Mouse (Mus musculus) hindbrain, embryonic 12.5 days (tissue): Measurements from ENCODE around the gene Ephx4. TPM values are rescaled to one million over a fixed set of nuclear protein-coding genes. Genes with fewer than 3 reads are reported as not detected.

Source experiments
- ATAC-seq: fragments of 200-750 bp; cut with Nextera tagmentation; 2 replicates; pipeline ENCODE4 v1.8.0; 2017; ENCODE audit warnings: moderate TSS enrichment; ENCODE audit not compliant: low FRiP score
- H3K27ac ChIP-seq: fragments of 300-500 bp; sonication (generic); 2 replicates; pipeline ENCODE4 v1.5.1; 2016; ENCODE audit warnings: mild to moderate bottlenecking
- H3K27me3 ChIP-seq: fragments of 300-500 bp; sonication (generic); 2 replicates; pipeline ENCODE4 v1.6.1; 2016; ENCODE audit warnings: mild to moderate bottlenecking
- H3K36me3 ChIP-seq: fragments of 300-500 bp; sonication (generic); 2 replicates; pipeline ENCODE4 v1.6.1; 2016; ENCODE audit warnings: mild to moderate bottlenecking
- H3K4me1 ChIP-seq: fragments of 300-500 bp; sonication (generic); 2 replicates; pipeline ENCODE4 v1.6.1; 2016
- H3K4me2 ChIP-seq: fragments of 300-500 bp; sonication (generic); replicated peaks from 2 replicates; pipeline ENCODE4 v1.6.1; 2016; ENCODE audit warnings: mild to moderate bottlenecking
- H3K4me3 ChIP-seq: fragments of 300-500 bp; sonication (generic); 2 replicates; pipeline ENCODE4 v1.5.1; 2016; ENCODE audit warnings: mild to moderate bottlenecking
- H3K9ac ChIP-seq: fragments of 300-500 bp; sonication (generic); 2 replicates; pipeline ENCODE4 v1.6.1; 2016; ENCODE audit warnings: mild to moderate bottlenecking, moderate library complexity
- H3K9me3 ChIP-seq: fragments of 300-500 bp; sonication (generic); replicated peaks from 2 replicates; pipeline ENCODE4 v1.6.1; 2016; ENCODE audit warnings: mild to moderate bottlenecking
- WGBS: fragments of 180-500 bp; shearing (Covaris S2); methylation state at CpG from one replicate; pipeline ENCODE4 v1.1.7; 2016; 5-methylcytosine and 5-hydroxymethylcytosine counted together
- polyA plus RNA-seq: library from polyadenylated mRNA; unstranded; fragments of >200 nt; fragmentation: Nextera tagmentation; extraction: Ambion mirVana; gene quantifications from 2 replicates; pipeline ENCODE4 v1.2.1, GENCODE M21; 2016

Ephx4 gene
- polyA plus RNA-seq, 1 experiment from 2014 or later, result 1.2 TPM

- 83% methylated on average over 6 of the region's 6 CpGs for WGBS
- Histone ChIP-seq H3K4me1 (peaks cover 5% of the 10 kb centered on the region), H3K9ac (no peak overlapping the region), H3K9me3 (no peaks in the 10 kb centered on the region), H3K4me2 (peak overlapping the region; percentile 65; the same call in 1 of the 2 replicates), H3K4me3 (no peak overlapping the region), H3K27ac (no peak overlapping the region), H3K27me3 (no peaks in the 10 kb centered on the region), H3K36me3 (no peaks in the 10 kb centered on the region)
- no peak for ATAC-seq
Measured at GRCm38 (mm10) chr5:107436587-107437209, 34.2 kb downstream of the Ephx4 start.

- H3K4me3 ChIP-seq, result peak within 1 kb of the TSS; percentile 83
- H3K9me3 ChIP-seq, result no peaks in the 10 kb centered on the region
- WGBS, result under 1% methylated on average over 51 of the region's 51 CpGs
- peak within 1 kb of the TSS; percentile 92 for H3K9ac ChIP-seq
- peak; percentile 97 for ATAC-seq
- H3K4me1 ChIP-seq, result peaks cover 5% of the 10 kb centered on the region
- peak within 1 kb of the TSS; percentile 65 for H3K4me2 ChIP-seq
- H3K27me3 ChIP-seq, result no peaks in the 10 kb centered on the region
- H3K27ac ChIP-seq, result peak within 1 kb of the TSS; percentile 89
- H3K36me3 ChIP-seq, result no peaks in the 10 kb centered on the region
Measured at GRCm38 (mm10) chr5:107437464-107438281, 35.1 kb downstream of the Ephx4 start, which contains the start of gene Btbd8. Gene Btbd8, plus strand, starts transcription at chr5:107437997.

GRCm38 (mm10) chr5:107438353-107438752, 35.8 kb downstream of the Ephx4 start:
- H3K4me3 ChIP-seq, result peak overlapping the region; percentile 83
- 26% methylated on average over 7 of the region's 7 CpGs for WGBS
- H3K36me3 ChIP-seq, result no peaks in the 10 kb centered on the region
- peaks cover 5% of the 10 kb centered on the region for H3K4me1 ChIP-seq
- peak overlapping the region; percentile 65 for H3K4me2 ChIP-seq
- peak; percentile 14; the same call in 1 of the 2 replicates for ATAC-seq
- H3K27me3 ChIP-seq, result no peaks in the 10 kb centered on the region
- peak overlapping the region; percentile 92 for H3K9ac ChIP-seq
- H3K9me3 ChIP-seq, result no peaks in the 10 kb centered on the region
- peak overlapping the region; percentile 89 for H3K27ac ChIP-seq

- peaks cover 5% of the 10 kb centered on the region for H3K4me1 ChIP-seq
- WGBS, result 87% methylated on average over 5 of the region's 5 CpGs
- no peak for ATAC-seq
Measured at GRCm38 (mm10) chr5:107441881-107442280, 39.3 kb downstream of the Ephx4 start.

GRCm38 (mm10) chr5:107444251-107444650, 41.7 kb downstream of the Ephx4 start:
- H3K36me3 ChIP-seq, result no peaks in the 10 kb centered on the region
- no peaks in the 10 kb centered on the region for H3K9me3 ChIP-seq
- ATAC-seq, result no peak
- no peak overlapping the region for H3K27ac ChIP-seq
- H3K9ac ChIP-seq, result no peak overlapping the region
- no peaks in the 10 kb centered on the region for H3K27me3 ChIP-seq
- no peak overlapping the region for H3K4me3 ChIP-seq
- 81% methylated on average over 4 of the region's 4 CpGs for WGBS
- no peak overlapping the region for H3K4me2 ChIP-seq
- no peaks in the 10 kb centered on the region for H3K4me1 ChIP-seq

More at GRCm38 (mm10) chr5:107441881-107442280, 39.3 kb downstream of the Ephx4 start:
- Histone ChIP-seq H3K27ac (no peak overlapping the region), H3K9ac (no peak overlapping the region), H3K4me2 (no peak overlapping the region), H3K4me3 (no peak overlapping the region), H3K27me3 (no peaks in the 10 kb centered on the region), H3K36me3 (no peaks in the 10 kb centered on the region), H3K9me3 (no peaks in the 10 kb centered on the region)

GRCm38 (mm10) chr5:107447977-107448376, 45.4 kb downstream of the Ephx4 start:
- Histone ChIP-seq H3K4me3 (no peak overlapping the region), H3K9ac (no peak overlapping the region), H3K9me3 (no peaks in the 10 kb centered on the region), H3K4me2 (no peak overlapping the region), H3K4me1 (no peaks in the 10 kb centered on the region), H3K27ac (no peak overlapping the region), H3K36me3 (no peaks in the 10 kb centered on the region), H3K27me3 (no peaks in the 10 kb centered on the region)
- WGBS, result 91% methylated on average over 4 of the region's 4 CpGs
- no peak for ATAC-seq

GRCm38 (mm10) chr5:107448784-107449183, 46.2 kb downstream of the Ephx4 start:
- WGBS, result 89% methylated on average over 4 of the region's 4 CpGs
- Histone ChIP-seq H3K27me3 (no peaks in the 10 kb centered on the region), H3K4me1 (no peaks in the 10 kb centered on the region), H3K4me3 (no peak overlapping the region), H3K27ac (no peak overlapping the region), H3K9ac (no peak overlapping the region), H3K4me2 (no peak overlapping the region), H3K9me3 (no peaks in the 10 kb centered on the region), H3K36me3 (no peaks in the 10 kb centered on the region)
- ATAC-seq, result no peak

- no peak overlapping the region for H3K4me2 ChIP-seq
- H3K4me3 ChIP-seq, result no peak overlapping the region
- H3K4me1 ChIP-seq, result no peaks in the 10 kb centered on the region
- no peaks in the 10 kb centered on the region for H3K27me3 ChIP-seq
- 93% methylated on average over 5 of the region's 5 CpGs for WGBS
- no peaks in the 10 kb centered on the region for H3K9me3 ChIP-seq
- H3K9ac ChIP-seq, result no peak overlapping the region
- no peak overlapping the region for H3K27ac ChIP-seq
- H3K36me3 ChIP-seq, result no peaks in the 10 kb centered on the region
- no peak for ATAC-seq
Measured at GRCm38 (mm10) chr5:107449620-107450019, 47.1 kb downstream of the Ephx4 start.

- no peaks in the 10 kb centered on the region for H3K27me3 ChIP-seq
- no peak overlapping the region for H3K9ac ChIP-seq
- no peak for ATAC-seq
- WGBS, result 93% methylated on average over 5 of the region's 5 CpGs
- no peak overlapping the region for H3K4me2 ChIP-seq
- no peaks in the 10 kb centered on the region for H3K36me3 ChIP-seq
- H3K27ac ChIP-seq, result no peak overlapping the region
- H3K4me3 ChIP-seq, result no peak overlapping the region
- H3K4me1 ChIP-seq, result no peaks in the 10 kb centered on the region
- H3K9me3 ChIP-seq, result no peaks in the 10 kb centered on the region
Measured at GRCm38 (mm10) chr5:107450299-107450698, 47.8 kb downstream of the Ephx4 start.

GRCm38 (mm10) chr5:107462147-107463076, 59.9 kb downstream of the Ephx4 start:
- H3K4me3 ChIP-seq, result no peak overlapping the region
- no peaks in the 10 kb centered on the region for H3K9me3 ChIP-seq
- no peaks in the 10 kb centered on the region for H3K36me3 ChIP-seq
- no peak overlapping the region for H3K9ac ChIP-seq
- H3K27ac ChIP-seq, result no peak overlapping the region
- WGBS, result 95% methylated on average over 4 of the region's 4 CpGs
- H3K4me1 ChIP-seq, result no peaks in the 10 kb centered on the region
- no peak for ATAC-seq
- H3K4me2 ChIP-seq, result no peak overlapping the region
- H3K27me3 ChIP-seq, result no peaks in the 10 kb centered on the region

- no peaks in the 10 kb centered on the region for H3K36me3 ChIP-seq
- no peaks in the 10 kb centered on the region for H3K9me3 ChIP-seq
- H3K9ac ChIP-seq, result no peak overlapping the region
- no peak for ATAC-seq
- H3K4me3 ChIP-seq, result no peak overlapping the region
- no peak overlapping the region for H3K4me2 ChIP-seq
- H3K27ac ChIP-seq, result no peak overlapping the region
- no peaks in the 10 kb centered on the region for H3K27me3 ChIP-seq
- no peaks in the 10 kb centered on the region for H3K4me1 ChIP-seq
- WGBS, result 36% methylated on average over 5 of the region's 5 CpGs
Measured at GRCm38 (mm10) chr5:107466501-107466900, 64.0 kb downstream of the Ephx4 start.

GRCm38 (mm10) chr5:107467098-107467497, 64.6 kb downstream of the Ephx4 start:
- Histone ChIP-seq H3K27me3 (no peaks in the 10 kb centered on the region), H3K4me3 (no peak overlapping the region), H3K9me3 (no peaks in the 10 kb centered on the region), H3K36me3 (no peaks in the 10 kb centered on the region), H3K4me1 (no peaks in the 10 kb centered on the region), H3K4me2 (no peak overlapping the region), H3K27ac (no peak overlapping the region), H3K9ac (no peak overlapping the region)
- no peak for ATAC-seq
- 78% methylated on average over 4 of the region's 4 CpGs for WGBS
